Mouse (Mus musculus) monocyte, adult 2 months (primary cell): Measurements from ENCODE around the gene Sall1.

Experiments used
- DNase-seq, 2 experiments: peaks; one replicate each; pipeline ENCODE4 v3.0.0; 2022; ENCODE audit warnings: low spot score in 2 of 2, low read depth in 1 of 2

Sall1 gene

GRCm38 (mm10) chr8:88991780-88992509, 52.0 kb downstream of the Sall1 start:
- no peak for DNase-seq

GRCm38 (mm10) chr8:88991176-88991575, 52.8 kb downstream of the Sall1 start:
- DNase-seq, result no peak

DNA sequence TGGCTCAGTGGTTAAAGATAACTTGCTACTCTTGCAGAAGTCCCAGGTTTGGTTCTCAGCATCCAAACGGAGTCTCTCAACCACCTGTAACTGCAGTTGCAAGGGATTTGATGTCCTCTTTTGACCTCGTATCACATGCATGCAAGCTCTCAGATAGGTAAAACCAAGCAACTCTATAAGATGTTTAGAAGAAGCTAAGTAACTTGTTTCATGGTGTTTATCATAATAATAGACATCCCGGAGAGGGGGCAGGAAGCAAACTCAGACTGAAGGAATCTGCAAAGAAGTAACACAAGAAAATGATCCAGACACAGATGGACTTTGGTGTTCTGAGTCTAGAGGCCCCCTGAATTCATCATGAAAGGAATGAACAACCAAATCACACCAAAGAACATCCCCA, 55.0 kb downstream of the Sall1 start:
- no peak for DNase-seq

GRCm38 (mm10) chr8:88983468-88983867, 60.5 kb downstream of the Sall1 start:
- DNase-seq, result no peak
